Mouse (Mus musculus): ENCODE measurements around the gene Cdc42bpb. TPM values are rescaled to one million over a fixed set of nuclear protein-coding genes. Genes with fewer than 3 reads are reported as not detected.

Gene Cdc42bpb
- total and polyA plus RNA-seq, 3 experiments, result 16.7 to 29.7 (median 25.4) TPM

GRCm38 (mm10) chr12:111245070-111245469, 132.4 kb downstream of the Cdc42bpb start:
- peaks cover 73 to 96% of the 10 kb centered on the region in 2 experiments for H3K36me3 ChIP-seq (replicated peaks in 1 of 2; ENCODE audit: control insufficient read depth in 1 of 2, insufficient read depth in 1 of 2, low read length in 1 of 2)

GRCm38 (mm10) chr12:111243733-111244132, 133.8 kb downstream of the Cdc42bpb start:
- TF ChIP-seq MYC (IDR thresholded peaks at IDR 0.05; ENCODE audit: low read depth, low read length), result no peak
- no peak for TF ChIP-seq USF1 (IDR thresholded peaks at IDR 0.05; ENCODE audit: low read depth, low read length)
- no peak for TF ChIP-seq CTCF (conservative IDR thresholded peaks at IDR 0.05 in 1 of 2, IDR thresholded peaks at IDR 0.05 in 1 of 2; ENCODE audit: low read depth in 2 of 2, low read length in 2 of 2)
- no peak for TF ChIP-seq ZNF384 (IDR thresholded peaks at IDR 0.05; ENCODE audit: low read depth, low read length)
- TF ChIP-seq ZKSCAN1 (IDR thresholded peaks at IDR 0.05; ENCODE audit: borderline replicate concordance, low read depth, low read length), result no peak
- no peak for TF ChIP-seq HCFC1 (IDR thresholded peaks at IDR 0.05; ENCODE audit: low read depth, low read length)
- no peak for TF ChIP-seq JUND (conservative IDR thresholded peaks at IDR 0.05; ENCODE audit: low read depth, low read length)
- TF ChIP-seq MAX (IDR thresholded peaks at IDR 0.05; ENCODE audit: low read length), result no peak
- TF ChIP-seq NRF1 (IDR thresholded peaks at IDR 0.05; ENCODE audit: low read depth, low read length), result no peak
- TF ChIP-seq MAZ (IDR thresholded peaks at IDR 0.05; ENCODE audit: low read depth, low read length), result no peak
- TF ChIP-seq IRF4 (IDR thresholded peaks at IDR 0.05; ENCODE audit: low read depth, low read length), result no peak
- TF ChIP-seq E2F4 (IDR thresholded peaks at IDR 0.05; ENCODE audit: insufficient replicate concordance, low read depth, low read length), result no peak
- no peak for TF ChIP-seq CHD2 (IDR thresholded peaks at IDR 0.05; ENCODE audit: low read length)
- no peak for DNase-seq (ENCODE audit: extremely low read depth)
- Histone ChIP-seq H3K79me2 (replicated peaks; ENCODE audit: control insufficient read depth, extremely low read depth, insufficient read depth, poor library complexity, severe bottlenecking) (no peaks in the 10 kb centered on the region), H3K36me3 (replicated peaks in 1 of 2; ENCODE audit: control insufficient read depth in 1 of 2, insufficient read depth in 1 of 2, low read length in 1 of 2) (peaks cover 84 to 97% of the 10 kb centered on the region in 2 experiments), H3K4me2 (ENCODE audit: insufficient read depth, low read depth, poor library complexity, severe bottlenecking) (no peak overlapping the region), H3K4me3 (replicated peaks in 1 of 3; ENCODE audit: low read depth in 2 of 3, low read length in 2 of 3, poor library complexity in 1 of 3) (no peak overlapping the region), H3K27me3 (replicated peaks) (no peaks in the 10 kb centered on the region), H3K9ac (ENCODE audit: insufficient read depth, low read depth) (no peak overlapping the region), H3K9me3 (replicated peaks; ENCODE audit: low read length) (no peaks in the 10 kb centered on the region), H3K27ac (ENCODE audit: insufficient read depth, low read depth) (no peak overlapping the region), H3K4me1 (ENCODE audit: control insufficient read depth in 1 of 2, insufficient read depth in 2 of 2) (peaks cover 4 to 9% of the 10 kb centered on the region in 2 experiments; a peak in 3 of 4 replicates)
- dilution Hi-C loops (cut with MboI; ENCODE audit: extremely low pct_ligation_motif_present, extremely low pct_unique_long_range_greater_than_20kb, low sequenced_read_pairs), result no loop called here
- in situ Hi-C loops (cut with MboI; ENCODE audit: low pct_ligation_motif_present, low pct_unique_long_range_greater_than_20kb, low sequenced_read_pairs), result no loop called here

More at GRCm38 (mm10) chr12:111245070-111245469, 132.4 kb downstream of the Cdc42bpb start:
- in situ Hi-C loops (cut with MboI; ENCODE audit: low pct_ligation_motif_present, low pct_unique_long_range_greater_than_20kb, low sequenced_read_pairs) (no loop called here), dilution Hi-C loops (cut with MboI; ENCODE audit: extremely low pct_ligation_motif_present, extremely low pct_unique_long_range_greater_than_20kb, low sequenced_read_pairs) (no loop called here)
- Histone ChIP-seq H3K4me1 (ENCODE audit: control insufficient read depth in 1 of 2, insufficient read depth in 2 of 2) (0 out of 4 replicates have a peak, but pooled peaks cover 0 to under 1% of the 10 kb centered on the region in 2 experiments), H3K9ac (ENCODE audit: insufficient read depth, low read depth) (no peak overlapping the region), H3K9me3 (replicated peaks; ENCODE audit: low read length) (no peaks in the 10 kb centered on the region), H3K79me2 (replicated peaks; ENCODE audit: control insufficient read depth, extremely low read depth, insufficient read depth, poor library complexity, severe bottlenecking) (no peaks in the 10 kb centered on the region), H3K27me3 (replicated peaks) (no peaks in the 10 kb centered on the region), H3K4me3 (replicated peaks in 1 of 3; ENCODE audit: low read depth in 2 of 3, low read length in 2 of 3, poor library complexity in 1 of 3) (no peak overlapping the region), H3K27ac (ENCODE audit: insufficient read depth, low read depth) (no peak overlapping the region), H3K4me2 (ENCODE audit: insufficient read depth, low read depth, poor library complexity, severe bottlenecking) (no peak overlapping the region)
- no peak for DNase-seq (ENCODE audit: extremely low read depth)
- no peak for TF ChIP-seq ELF1 (IDR thresholded peaks at IDR 0.05; ENCODE audit: low read depth, low read length)
- no peak for TF ChIP-seq BHLHE40 (IDR thresholded peaks at IDR 0.05; ENCODE audit: low read depth, low read length)
- no peak for TF ChIP-seq NELFE (IDR thresholded peaks at IDR 0.05; ENCODE audit: low read depth, low read length)
- no peak for TF ChIP-seq GABPA (IDR thresholded peaks at IDR 0.05; ENCODE audit: insufficient replicate concordance, low read depth, low read length)

Other genes starting within 250 kb of the Cdc42bpb start
- gene Traf3, start 211.3 kb downstream of the Cdc42bpb start, total RNA-seq (2012; rRNA removed), result 17.5 and 21.4 TPM in 2 replicates
- 9.6 and 10.9 TPM in 2 replicates for gene Traf3, start 211.3 kb downstream of the Cdc42bpb start, total RNA-seq (2014; rRNA removed)
- gene Traf3, start 211.3 kb downstream of the Cdc42bpb start, polyA plus RNA-seq (2012; ENCODE audit: insufficient read length, low read depth), result 30.6 and 33.1 TPM in 2 replicates
- not detected in 2 replicates for gene 4930595D18Rik, start 193.2 kb downstream of the Cdc42bpb start, total RNA-seq (2012; rRNA removed)
- 0.43 TPM in 1 of 2 replicates, not detected in the other for gene 4930595D18Rik, start 193.2 kb downstream of the Cdc42bpb start, total RNA-seq (2014; rRNA removed)
- 0.57 and 0.61 TPM in 2 replicates for gene 4930595D18Rik, start 193.2 kb downstream of the Cdc42bpb start, polyA plus RNA-seq (2012; ENCODE audit: insufficient read length, low read depth)
- 0.55 and 1.1 TPM in 2 replicates for gene Amn, start 106.6 kb downstream of the Cdc42bpb start, total RNA-seq (2012; rRNA removed)
- 0.62 TPM in 1 of 2 replicates, not detected in the other for gene Amn, start 106.6 kb downstream of the Cdc42bpb start, total RNA-seq (2014; rRNA removed)
- gene Amn, start 106.6 kb downstream of the Cdc42bpb start, polyA plus RNA-seq (2012; ENCODE audit: insufficient read length, low read depth), result 0.61 and 0.79 TPM in 2 replicates
- not detected in 2 replicates for gene Lbhd2, start 29.1 kb upstream of the Cdc42bpb start, total RNA-seq (2012; rRNA removed)
- not detected in 2 replicates for gene Lbhd2, start 29.1 kb upstream of the Cdc42bpb start, total RNA-seq (2014; rRNA removed)
- gene Lbhd2, start 29.1 kb upstream of the Cdc42bpb start, polyA plus RNA-seq (2012; ENCODE audit: insufficient read length, low read depth), result not detected in 2 replicates
- gene Exoc3l4, start 39.3 kb upstream of the Cdc42bpb start, total RNA-seq (2012; rRNA removed), result 0.29 and 0.85 TPM in 2 replicates
- 0.80 and 1.2 TPM in 2 replicates for gene Exoc3l4, start 39.3 kb upstream of the Cdc42bpb start, total RNA-seq (2014; rRNA removed)
- 0.56 and 0.81 TPM in 2 replicates for gene Exoc3l4, start 39.3 kb upstream of the Cdc42bpb start, polyA plus RNA-seq (2012; ENCODE audit: insufficient read length, low read depth)
- 0.93 and 1.0 TPM in 2 replicates for gene Tnfaip2, start 64.8 kb upstream of the Cdc42bpb start, total RNA-seq (2012; rRNA removed)
- 0.65 and 1.4 TPM in 2 replicates for gene Tnfaip2, start 64.8 kb upstream of the Cdc42bpb start, total RNA-seq (2014; rRNA removed)
- 2.5 and 2.6 TPM in 2 replicates for gene Tnfaip2, start 64.8 kb upstream of the Cdc42bpb start, polyA plus RNA-seq (2012; ENCODE audit: insufficient read length, low read depth)
- gene Gm266, start 108.1 kb upstream of the Cdc42bpb start, total RNA-seq (2012; rRNA removed), result not detected in 2 replicates
- not detected in 2 replicates for gene Gm266, start 108.1 kb upstream of the Cdc42bpb start, total RNA-seq (2014; rRNA removed)
- not detected in 2 replicates for gene Gm266, start 108.1 kb upstream of the Cdc42bpb start, polyA plus RNA-seq (2012; ENCODE audit: insufficient read length, low read depth)
- gene Eif5, start 160.3 kb upstream of the Cdc42bpb start, total RNA-seq (2012; rRNA removed), result 118 and 129 TPM in 2 replicates
- gene Eif5, start 160.3 kb upstream of the Cdc42bpb start, total RNA-seq (2014; rRNA removed), result 156 and 182 TPM in 2 replicates
- 282 and 284 TPM in 2 replicates for gene Eif5, start 160.3 kb upstream of the Cdc42bpb start, polyA plus RNA-seq (2012; ENCODE audit: insufficient read length, low read depth)
- gene Mark3, start 196.8 kb upstream of the Cdc42bpb start, total RNA-seq (2012; rRNA removed), result 40.2 and 43.7 TPM in 2 replicates
- gene Mark3, start 196.8 kb upstream of the Cdc42bpb start, total RNA-seq (2014; rRNA removed), result 51.2 and 58.7 TPM in 2 replicates
- gene Mark3, start 196.8 kb upstream of the Cdc42bpb start, polyA plus RNA-seq (2012; ENCODE audit: insufficient read length, low read depth), result 34.3 and 40.7 TPM in 2 replicates